Mouse (Mus musculus): ENCODE results near the gene Rbbp4. TPM values are rescaled to one million over a fixed set of nuclear protein-coding genes. Genes with fewer than 3 reads are reported as not detected.

Gene Rbbp4
- polyA plus RNA-seq, 1 experiment from 2014 or later = 644 TPM

DNA sequence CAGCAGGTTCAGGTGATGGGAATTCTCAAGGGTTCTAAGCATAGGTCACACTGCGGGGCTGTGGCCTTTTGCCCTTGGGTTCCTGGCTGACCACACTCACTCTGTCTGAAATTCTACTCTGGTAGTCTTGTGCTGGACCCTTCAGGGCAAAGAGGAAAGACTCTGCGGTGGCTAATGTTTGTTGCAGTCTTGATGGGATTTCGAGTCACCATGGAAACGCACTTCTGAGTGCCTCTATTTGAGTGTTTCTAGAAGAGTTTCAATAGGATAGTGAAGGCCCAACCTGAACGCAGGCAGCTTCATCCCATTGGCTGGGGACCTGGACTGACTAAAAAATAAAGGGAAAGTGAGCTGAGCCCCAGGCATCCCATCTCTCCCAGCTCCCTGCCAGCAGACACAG is 68.3 kb downstream of the Rbbp4 start:
- H3K27me3 ChIP-seq (ENCODE audit: control insufficient read depth, insufficient read depth, low read length) = no peaks in the 10 kb centered on the region
- WGBS = 87% methylated on average over 5 of the region's 5 CpGs
- peaks cover 9% of the 10 kb centered on the region for H3K4me1 ChIP-seq (ENCODE audit: control insufficient read depth, insufficient read depth, low read length)
- H3K9me3 ChIP-seq (ENCODE audit: control insufficient read depth, low read length) = no peaks in the 10 kb centered on the region
- H3K4me2 ChIP-seq (ENCODE audit: low read depth, severe bottlenecking) = no peak overlapping the region
- H3K36me3 ChIP-seq (ENCODE audit: control insufficient read depth, insufficient read depth, low read length) = no peaks in the 10 kb centered on the region
- no peak overlapping the region for H3K27ac ChIP-seq (replicated peaks; ENCODE audit: low read depth, low read length)
- H3K9ac ChIP-seq (ENCODE audit: low read length) = no peak overlapping the region
- no peak overlapping the region for H3K4me3 ChIP-seq (ENCODE audit: low read depth, low read length)
- ATAC-seq (ENCODE audit: insufficient number of reproducible peaks, low FRiP score, low TSS enrichment, low read depth) (no peak), DNase-seq (ENCODE audit: low spot score) (no peak)

DNA sequence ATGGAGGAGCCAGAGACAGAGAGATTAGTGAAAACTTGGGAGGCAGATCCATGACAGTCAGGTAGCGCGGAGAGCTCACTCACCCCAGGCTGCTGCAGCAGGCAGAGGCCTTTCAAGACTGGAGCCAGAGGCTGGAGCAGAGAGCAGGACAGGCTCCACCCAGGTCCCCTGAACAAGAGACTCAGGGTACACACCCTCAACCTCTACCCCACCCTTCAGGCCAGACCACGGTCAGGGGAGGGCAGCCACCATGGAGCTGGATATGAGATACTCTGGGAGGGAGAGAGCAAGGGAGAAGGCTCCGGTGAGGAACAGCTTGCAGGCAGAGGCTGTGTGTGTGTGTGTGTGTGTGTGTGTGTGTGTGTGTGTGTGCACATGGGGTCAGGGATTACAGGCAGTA is 69.0 kb downstream of the Rbbp4 start:
- Histone ChIP-seq H3K27me3 (ENCODE audit: control insufficient read depth, insufficient read depth, low read length) (no peaks in the 10 kb centered on the region), H3K36me3 (ENCODE audit: control insufficient read depth, insufficient read depth, low read length) (no peaks in the 10 kb centered on the region), H3K9me3 (ENCODE audit: control insufficient read depth, low read length) (no peaks in the 10 kb centered on the region), H3K4me1 (ENCODE audit: control insufficient read depth, insufficient read depth, low read length) (peaks cover 9% of the 10 kb centered on the region), H3K9ac (ENCODE audit: low read length) (no peak overlapping the region), H3K4me2 (ENCODE audit: low read depth, severe bottlenecking) (no peak overlapping the region), H3K27ac (replicated peaks; ENCODE audit: low read depth, low read length) (no peak overlapping the region), H3K4me3 (ENCODE audit: low read depth, low read length) (no peak overlapping the region)
- no peak for ATAC-seq (ENCODE audit: insufficient number of reproducible peaks, low FRiP score, low TSS enrichment, low read depth)
- DNase-seq (ENCODE audit: low spot score) = no peak
- 88% methylated on average over 4 of the region's 4 CpGs for WGBS

DNA sequence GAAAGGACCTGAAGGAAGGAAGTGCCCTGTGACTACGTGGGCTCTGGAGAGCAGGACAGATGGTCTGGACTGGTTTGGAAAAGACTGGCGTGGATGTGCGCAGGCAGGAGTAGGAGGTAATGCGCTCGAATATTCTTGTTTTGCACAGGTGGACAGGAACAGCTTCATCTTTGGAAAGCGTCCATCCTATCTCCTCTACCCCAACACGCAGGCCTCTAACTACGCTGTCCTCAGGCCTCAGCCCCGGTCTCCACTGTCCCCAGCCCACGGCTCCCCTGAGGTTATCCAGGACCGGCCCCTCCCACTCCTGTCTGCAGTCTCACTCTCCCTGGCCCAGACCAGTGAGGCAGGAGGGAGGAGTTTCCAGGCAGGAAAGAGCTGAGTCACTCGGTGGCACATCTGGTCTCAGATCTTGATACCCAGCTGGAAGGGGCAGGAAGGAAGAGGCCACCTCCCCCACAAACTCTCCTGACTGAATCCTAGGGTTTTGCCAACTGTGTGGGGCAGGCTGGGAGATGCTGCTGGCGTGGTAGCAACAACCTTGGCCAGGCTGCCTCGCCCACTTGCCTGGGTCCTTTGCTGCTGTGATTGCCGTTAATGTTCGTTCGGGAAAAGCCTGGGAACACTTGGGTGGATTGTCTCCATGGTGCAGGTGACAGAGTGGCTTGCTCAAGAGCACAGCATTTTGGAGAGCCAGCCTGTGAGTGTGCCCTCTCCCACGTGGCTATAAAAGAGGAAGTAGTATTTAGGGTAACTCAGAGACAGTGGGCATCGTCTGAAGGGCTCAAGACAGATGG is 71.7 kb downstream of the Rbbp4 start:
- H3K9me3 ChIP-seq (ENCODE audit: control insufficient read depth, low read length) = no peaks in the 10 kb centered on the region
- 30% methylated on average over 19 of the region's 19 CpGs for WGBS
- DNase-seq (ENCODE audit: low spot score) (peak; percentile 76), ATAC-seq (ENCODE audit: insufficient number of reproducible peaks, low FRiP score, low TSS enrichment, low read depth) (no peak)
- H3K9ac ChIP-seq (ENCODE audit: low read length) = no peak overlapping the region
- peak overlapping the region; percentile 30 for H3K4me2 ChIP-seq (ENCODE audit: low read depth, severe bottlenecking)
- H3K4me3 ChIP-seq (ENCODE audit: low read depth, low read length) = no peak overlapping the region
- no peaks in the 10 kb centered on the region for H3K36me3 ChIP-seq (ENCODE audit: control insufficient read depth, insufficient read depth, low read length)
- peaks cover 9% of the 10 kb centered on the region for H3K4me1 ChIP-seq (ENCODE audit: control insufficient read depth, insufficient read depth, low read length)
- H3K27ac ChIP-seq (replicated peaks; ENCODE audit: low read depth, low read length) = no peak overlapping the region
- H3K27me3 ChIP-seq (ENCODE audit: control insufficient read depth, insufficient read depth, low read length) = no peaks in the 10 kb centered on the region

DNA sequence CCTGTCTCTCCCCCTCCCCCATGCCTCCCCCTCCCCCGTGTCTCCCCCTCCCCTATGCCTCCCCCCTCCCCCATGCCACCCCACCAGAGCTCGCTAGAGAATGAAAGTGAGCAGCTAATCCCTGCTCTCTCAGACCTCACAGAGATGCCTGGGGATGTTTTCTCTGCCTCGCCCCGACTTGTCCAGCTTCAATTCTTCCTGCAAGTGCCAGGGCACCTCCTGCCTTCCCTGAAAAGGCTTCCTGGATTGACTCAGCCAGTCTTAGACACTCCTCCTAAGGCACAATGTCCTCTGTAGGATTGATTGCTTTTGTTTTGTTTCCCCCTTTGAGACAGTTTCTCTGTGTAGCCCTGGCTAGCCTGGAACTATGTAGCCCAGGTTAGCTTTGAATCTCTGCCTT is 74.0 kb downstream of the Rbbp4 start, which contains the start of gene C77080:
Gene C77080, minus strand, starts transcription at position 209 of the 400 bp plus-strand sequence.
- H3K27ac ChIP-seq (replicated peaks; ENCODE audit: low read depth, low read length) = no peak within 1 kb of the TSS
- no peak within 1 kb of the TSS for H3K4me2 ChIP-seq (ENCODE audit: low read depth, severe bottlenecking)
- DNase-seq (ENCODE audit: low spot score) = no peak
- ATAC-seq (ENCODE audit: insufficient number of reproducible peaks, low FRiP score, low TSS enrichment, low read depth) = no peak
- no peak within 1 kb of the TSS for H3K4me3 ChIP-seq (ENCODE audit: low read depth, low read length)
- H3K36me3 ChIP-seq (ENCODE audit: control insufficient read depth, insufficient read depth, low read length) = no peaks in the 10 kb centered on the region
- 14% methylated on average over 3 of the region's 4 CpGs for WGBS
- H3K9ac ChIP-seq (ENCODE audit: low read length) = peak within 1 kb of the TSS; percentile 19; the same call in 1 of the 2 replicates
- H3K27me3 ChIP-seq (ENCODE audit: control insufficient read depth, insufficient read depth, low read length) = no peaks in the 10 kb centered on the region
- H3K4me1 ChIP-seq (ENCODE audit: control insufficient read depth, insufficient read depth, low read length) = peaks cover 13% of the 10 kb centered on the region
- H3K9me3 ChIP-seq (ENCODE audit: control insufficient read depth, low read length) = no peaks in the 10 kb centered on the region

DNA sequence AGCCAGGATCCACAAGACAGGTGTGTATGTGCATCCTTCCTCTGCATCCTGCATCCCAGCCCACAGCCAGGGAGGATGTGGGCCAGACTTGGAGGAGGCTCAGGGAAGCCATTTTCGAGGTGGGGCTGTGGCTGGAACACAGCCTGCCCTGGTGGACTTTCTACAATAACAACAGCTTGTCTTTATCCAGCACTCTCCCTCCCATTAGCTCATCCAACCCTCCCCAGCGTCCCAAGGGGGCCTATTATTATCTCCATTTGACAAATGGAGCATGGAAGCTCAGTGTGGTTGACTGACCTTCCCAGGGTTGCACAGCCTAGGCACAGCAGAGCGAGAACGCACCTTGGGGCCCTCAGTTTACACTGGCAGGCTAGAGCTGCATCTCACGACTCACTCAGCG is 74.5 kb downstream of the Rbbp4 start:
- Histone ChIP-seq H3K36me3 (ENCODE audit: control insufficient read depth, insufficient read depth, low read length) (no peaks in the 10 kb centered on the region), H3K27ac (replicated peaks; ENCODE audit: low read depth, low read length) (no peak overlapping the region), H3K9ac (ENCODE audit: low read length) (peak overlapping the region; percentile 19; the same call in 1 of the 2 replicates), H3K4me2 (ENCODE audit: low read depth, severe bottlenecking) (no peak overlapping the region), H3K4me1 (ENCODE audit: control insufficient read depth, insufficient read depth, low read length) (peaks cover 13% of the 10 kb centered on the region), H3K9me3 (ENCODE audit: control insufficient read depth, low read length) (no peaks in the 10 kb centered on the region), H3K4me3 (ENCODE audit: low read depth, low read length) (no peak overlapping the region), H3K27me3 (ENCODE audit: control insufficient read depth, insufficient read depth, low read length) (no peaks in the 10 kb centered on the region)
- ATAC-seq (ENCODE audit: insufficient number of reproducible peaks, low FRiP score, low TSS enrichment, low read depth) (no peak), DNase-seq (ENCODE audit: low spot score) (no peak)
- 25% methylated on average over 6 of the region's 6 CpGs for WGBS

DNA sequence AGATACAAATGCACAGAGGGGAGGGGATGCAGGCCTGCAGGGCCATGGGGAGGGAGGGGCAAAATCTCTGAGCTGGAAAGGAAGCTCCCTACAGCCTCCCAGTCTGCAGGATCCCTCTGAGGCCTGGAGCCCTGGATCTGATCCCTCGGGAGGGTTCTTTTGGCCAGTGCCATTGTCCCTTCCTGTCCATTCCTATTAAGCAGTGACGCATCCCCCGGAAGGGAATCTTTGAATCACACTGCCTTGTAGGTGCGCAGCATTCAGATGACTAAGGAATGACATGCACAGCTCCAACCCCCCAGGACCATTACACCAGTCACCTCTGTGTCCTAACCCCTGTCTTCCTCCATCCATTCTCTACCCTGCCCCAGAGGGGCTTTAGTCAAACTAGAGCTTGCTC is 76.1 kb downstream of the Rbbp4 start:
- Histone ChIP-seq H3K4me3 (ENCODE audit: low read depth, low read length) (no peak overlapping the region), H3K27ac (replicated peaks; ENCODE audit: low read depth, low read length) (no peak overlapping the region), H3K9me3 (ENCODE audit: control insufficient read depth, low read length) (no peaks in the 10 kb centered on the region), H3K9ac (ENCODE audit: low read length) (no peak overlapping the region), H3K36me3 (ENCODE audit: control insufficient read depth, insufficient read depth, low read length) (no peaks in the 10 kb centered on the region), H3K4me1 (ENCODE audit: control insufficient read depth, insufficient read depth, low read length) (peaks cover 13% of the 10 kb centered on the region), H3K27me3 (ENCODE audit: control insufficient read depth, insufficient read depth, low read length) (no peaks in the 10 kb centered on the region), H3K4me2 (ENCODE audit: low read depth, severe bottlenecking) (no peak overlapping the region)
- ATAC-seq (ENCODE audit: insufficient number of reproducible peaks, low FRiP score, low TSS enrichment, low read depth) (no peak), DNase-seq (ENCODE audit: low spot score) (no peak)
- WGBS = 81% methylated on average over 4 of the region's 4 CpGs

Small RNA genes lying within 50 kb of the gene (microRNA-seq; reads per million reads assigned to microRNA genes)
- gene Gm22994 = not detected

Other genes starting within 250 kb of the Rbbp4 start
- 4.3 and 4.6 TPM in 2 replicates for gene Tmem54, start 229.8 kb downstream of the Rbbp4 start, polyA plus RNA-seq (2014; fragmentation: Nextera tagmentation; extraction: Ambion mirVana)
- gene Hpca, start 213.3 kb downstream of the Rbbp4 start, polyA plus RNA-seq (2014; fragmentation: Nextera tagmentation; extraction: Ambion mirVana) = 0.19 and 0.23 TPM in 2 replicates
- gene Fndc5, start 198.4 kb downstream of the Rbbp4 start, polyA plus RNA-seq (2014; fragmentation: Nextera tagmentation; extraction: Ambion mirVana) = 3.7 and 4.5 TPM in 2 replicates
- gene S100pbp, start 145.6 kb downstream of the Rbbp4 start, polyA plus RNA-seq (2014; fragmentation: Nextera tagmentation; extraction: Ambion mirVana) = 30.5 and 32.3 TPM in 2 replicates
- 83.1 and 84.8 TPM in 2 replicates for gene Yars, start 145.6 kb downstream of the Rbbp4 start, polyA plus RNA-seq (2014; fragmentation: Nextera tagmentation; extraction: Ambion mirVana)
- gene C77080, start 74.0 kb downstream of the Rbbp4 start, polyA plus RNA-seq (2014; fragmentation: Nextera tagmentation; extraction: Ambion mirVana) = 3.7 and 4.2 TPM in 2 replicates
- gene Sync, start 47.8 kb downstream of the Rbbp4 start, polyA plus RNA-seq (2014; fragmentation: Nextera tagmentation; extraction: Ambion mirVana) = 0.47 and 0.59 TPM in 2 replicates
- gene Zbtb8os, start 325 bp upstream of the Rbbp4 start, polyA plus RNA-seq (2014; fragmentation: Nextera tagmentation; extraction: Ambion mirVana) = 42.5 and 53.3 TPM in 2 replicates
- 7.2 and 7.4 TPM in 2 replicates for gene Zbtb8a, start 42.7 kb upstream of the Rbbp4 start, polyA plus RNA-seq (2014; fragmentation: Nextera tagmentation; extraction: Ambion mirVana)
- 0.85 and 1.8 TPM in 2 replicates for gene Zbtb8b, start 105.5 kb upstream of the Rbbp4 start, polyA plus RNA-seq (2014; fragmentation: Nextera tagmentation; extraction: Ambion mirVana)
- gene Bsdc1, start 126.2 kb upstream of the Rbbp4 start, polyA plus RNA-seq (2014; fragmentation: Nextera tagmentation; extraction: Ambion mirVana) = 23.8 and 25.9 TPM in 2 replicates
- not detected in 2 replicates for gene Tssk3, start 155.7 kb upstream of the Rbbp4 start, polyA plus RNA-seq (2014; fragmentation: Nextera tagmentation; extraction: Ambion mirVana)
- gene Fam229a, start 155.8 kb upstream of the Rbbp4 start, polyA plus RNA-seq (2014; fragmentation: Nextera tagmentation; extraction: Ambion mirVana) = not detected in 2 replicates
- gene Marcksl1, start 178.2 kb upstream of the Rbbp4 start, polyA plus RNA-seq (2014; fragmentation: Nextera tagmentation; extraction: Ambion mirVana) = 1,590 and 1,591 TPM in 2 replicates
- gene Hdac1, start 207.3 kb upstream of the Rbbp4 start, polyA plus RNA-seq (2014; fragmentation: Nextera tagmentation; extraction: Ambion mirVana) = 299 and 309 TPM in 2 replicates
- gene Lck, start 238.3 kb upstream of the Rbbp4 start, polyA plus RNA-seq (2014; fragmentation: Nextera tagmentation; extraction: Ambion mirVana) = 10.7 and 12.1 TPM in 2 replicates
- gene Fam167b, start 243.2 kb upstream of the Rbbp4 start, polyA plus RNA-seq (2014; fragmentation: Nextera tagmentation; extraction: Ambion mirVana) = 3.5 and 4.3 TPM in 2 replicates

Data from limb, embryonic 11.5 days (tissue).